Mouse (Mus musculus) lung, adult 2 months (tissue): ENCODE measurements around the gene Eaf2. TPM values are rescaled to one million over a fixed set of nuclear protein-coding genes. Genes with fewer than 3 reads are reported as not detected.

Experiments used
- DNase-seq: peaks from one replicate; pipeline ENCODE4 v3.0.0; 2022
- H3K4me1 ChIP-seq: fragments of 200-500 bp; 2 replicates; pipeline ENCODE4 v1.6.1; 2011; ENCODE audit warnings: low read length; ENCODE audit not compliant: control insufficient read depth, insufficient read depth
- H3K4me3 ChIP-seq: fragments of 200-500 bp; replicated peaks from 2 replicates; pipeline ENCODE3; 2011; ENCODE audit warnings: low read depth, mild to moderate bottlenecking, control low read depth, low read length; ENCODE audit errors: extremely low read depth
- CTCF ChIP-seq: fragments of 200-500 bp; IDR thresholded peaks from 2 replicates; pipeline ENCODE4 v1.5.1; 2011; ENCODE audit warnings: mild to moderate bottlenecking, low read length, control low read depth; ENCODE audit not compliant: insufficient read depth
- POLR2A ChIP-seq: fragments of 200-500 bp; IDR thresholded peaks from 2 replicates; pipeline ENCODE4 v1.6.1; 2011; ENCODE audit warnings: low read depth, mild to moderate bottlenecking, control low read depth, low read length, borderline replicate concordance; ENCODE audit errors: extremely low read depth
- WGBS: fragments of 180-500 bp; shearing (Covaris S2); methylation state at CpG from one replicate; pipeline ENCODE4 v1.1.7; 2018; 5-methylcytosine and 5-hydroxymethylcytosine counted together
- polyA plus RNA-seq: library from polyadenylated mRNA; depleted of rRNA; stranded (reverse); fragments of >200 nt; gene quantifications from 2 replicates; pipeline ENCODE4 v1.2.3, GENCODE M21; 2012; rRNA removed

Eaf2 gene
- polyA plus RNA-seq, 1 experiment: 0.79 TPM

GRCm38 (mm10) chr16:36775658-36776057, 99.1 kb downstream of the Eaf2 start:
- TF ChIP-seq CTCF (no peak), POLR2A (no peak)
- WGBS: 69% methylated on average over 6 of the region's 6 CpGs
- no peak overlapping the region for H3K4me3 ChIP-seq
- no peak for DNase-seq
- no peaks in the 10 kb centered on the region; the same call in 1 of the 2 replicates for H3K4me1 ChIP-seq

- no peak for TF ChIP-seq CTCF
- no peak for TF ChIP-seq POLR2A
- DNase-seq: no peak
These were observed 101.8 kb downstream of the Eaf2 start for GRCm38 (mm10) chr16:36772996-36773395.

GRCm38 (mm10) chr16:36771703-36772102, 103.1 kb downstream of the Eaf2 start:
- DNase-seq: no peak
- H3K4me3 ChIP-seq: no peak overlapping the region
- H3K4me1 ChIP-seq: no peaks in the 10 kb centered on the region; the same call in none of the 2 replicates
- 84% methylated on average over 3 of the region's 3 CpGs for WGBS
- no peak for TF ChIP-seq POLR2A
- no peak for TF ChIP-seq CTCF

More at GRCm38 (mm10) chr16:36772996-36773395, 101.8 kb downstream of the Eaf2 start:
- H3K4me3 ChIP-seq: no peak overlapping the region
- no peaks in the 10 kb centered on the region; the same call in none of the 2 replicates for H3K4me1 ChIP-seq
- WGBS: 72% methylated on average over 5 of the region's 5 CpGs

- H3K4me3 ChIP-seq: no peak overlapping the region
- TF ChIP-seq POLR2A (no peak), CTCF (no peak)
- no peaks in the 10 kb centered on the region; the same call in none of the 2 replicates for H3K4me1 ChIP-seq
- WGBS: 58% methylated on average over 2 of the region's 2 CpGs
- no peak for DNase-seq
These were observed 103.6 kb downstream of the Eaf2 start for GRCm38 (mm10) chr16:36771244-36771643.

DNA sequence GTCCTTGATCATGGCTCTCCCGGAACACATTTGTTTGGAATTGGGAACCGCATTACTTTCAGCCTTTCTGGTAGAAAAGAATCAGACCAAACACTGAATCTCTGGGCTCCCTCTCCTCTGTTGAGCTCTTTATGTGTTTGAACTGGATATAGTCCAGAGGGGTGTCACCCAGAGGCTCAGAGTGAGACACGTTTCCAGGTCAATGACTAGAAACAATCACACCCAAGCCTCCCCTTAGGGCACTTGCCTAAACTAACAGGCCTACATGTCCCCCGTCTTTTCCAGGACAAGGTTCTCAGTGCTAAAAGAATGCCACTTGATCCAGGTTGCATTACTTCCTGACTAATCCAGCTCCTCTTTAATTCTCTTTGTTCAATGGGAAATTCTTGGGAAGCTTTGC, 104.0 kb downstream of the Eaf2 start:
- Histone ChIP-seq H3K4me3 (no peak overlapping the region), H3K4me1 (no peaks in the 10 kb centered on the region; the same call in none of the 2 replicates)
- DNase-seq: peak; percentile 27
- TF ChIP-seq POLR2A: no peak
- TF ChIP-seq CTCF: no peak
- WGBS: 62% methylated on average over 4 of the region's 4 CpGs

- TF ChIP-seq POLR2A: no peak
- no peak for TF ChIP-seq CTCF
- Histone ChIP-seq H3K4me1 (no peaks in the 10 kb centered on the region; the same call in none of the 2 replicates), H3K4me3 (no peak overlapping the region)
- 77% methylated on average over 9 of the region's 13 CpGs for WGBS
- no peak for DNase-seq
These were observed 104.5 kb downstream of the Eaf2 start for GRCm38 (mm10) chr16:36770191-36770771.

DNA sequence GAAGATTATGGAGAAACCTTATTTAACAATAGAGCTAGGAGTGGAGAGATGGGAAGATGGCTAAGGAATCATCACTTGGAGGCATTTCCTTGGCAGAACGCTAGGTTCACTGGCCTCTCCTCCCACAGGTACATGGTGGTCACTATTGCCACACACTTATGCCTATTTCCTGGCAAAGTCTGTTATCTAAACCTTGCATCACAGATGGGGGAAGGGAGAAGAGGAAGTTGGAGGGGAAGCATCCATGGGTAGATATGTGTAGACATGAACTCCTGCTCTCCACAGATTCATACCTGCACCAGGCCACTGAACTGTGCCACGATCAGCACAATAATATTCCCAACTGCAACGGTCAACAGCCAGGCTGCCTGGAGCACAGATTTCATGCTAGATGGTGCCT, 122.8 kb downstream of the Eaf2 start:
- Histone ChIP-seq H3K4me3 (no peak overlapping the region), H3K4me1 (no peaks in the 10 kb centered on the region)
- TF ChIP-seq CTCF (no peak), POLR2A (no peak)
- WGBS: 73% methylated on average over 3 of the region's 3 CpGs
- DNase-seq: no peak

GRCm38 (mm10) chr16:36747767-36748166, 127.0 kb downstream of the Eaf2 start:
- TF ChIP-seq CTCF: no peak
- no peak for TF ChIP-seq POLR2A
- H3K4me1 ChIP-seq: no peaks in the 10 kb centered on the region
- no peak for DNase-seq
- H3K4me3 ChIP-seq: no peak overlapping the region
- WGBS: 31% methylated on average over 2 of the region's 2 CpGs

- no peak for TF ChIP-seq CTCF
- no peak for TF ChIP-seq POLR2A
- WGBS: 49% methylated on average over 4 of the region's 4 CpGs
- Histone ChIP-seq H3K4me1 (no peaks in the 10 kb centered on the region), H3K4me3 (no peak overlapping the region)
- DNase-seq: no peak
These were observed 127.7 kb downstream of the Eaf2 start for GRCm38 (mm10) chr16:36747068-36747467.

- DNase-seq: no peak
- no peak for TF ChIP-seq POLR2A
- TF ChIP-seq CTCF: no peak
- H3K4me1 ChIP-seq: no peaks in the 10 kb centered on the region
- 63% methylated on average over 8 of the region's 8 CpGs for WGBS
- no peak overlapping the region for H3K4me3 ChIP-seq
These were observed 131.2 kb downstream of the Eaf2 start for GRCm38 (mm10) chr16:36743580-36743979.

Other genes starting within 250 kb of the Eaf2 start
- gene Cd86, start 208.9 kb downstream of the Eaf2 start, polyA plus RNA-seq: 1.8 and 2.8 TPM in 2 replicates
- 14.8 and 14.9 TPM in 2 replicates for gene Ildr1, start 181.0 kb downstream of the Eaf2 start, polyA plus RNA-seq
- gene Slc15a2, start 90.0 kb downstream of the Eaf2 start, polyA plus RNA-seq: 9.0 and 13.9 TPM in 2 replicates
- 1.2 and 2.4 TPM in 2 replicates for gene Iqcb1, start 46.6 kb downstream of the Eaf2 start, polyA plus RNA-seq
- 46.3 and 48.6 TPM in 2 replicates for gene Golgb1, start 137 bp upstream of the Eaf2 start, polyA plus RNA-seq
- 17.4 and 26.2 TPM in 2 replicates for gene Hcls1, start 60.0 kb upstream of the Eaf2 start, polyA plus RNA-seq
- 0.46 and 2.0 TPM in 2 replicates for gene Fbxo40, start 115.5 kb upstream of the Eaf2 start, polyA plus RNA-seq
- 0.11 and 0.13 TPM in 2 replicates for gene Polq, start 136.8 kb upstream of the Eaf2 start, polyA plus RNA-seq